Mouse (Mus musculus): ENCODE data around the gene Atp8b4. TPM values are rescaled to one million over a fixed set of nuclear protein-coding genes. Genes with fewer than 3 reads are reported as not detected.
"Not testable (repeated sequence)": the region's sequence is repeated elsewhere in the genome, so short reads cannot be mapped to it uniquely, and the experiment has no call there.

Atp8b4 gene
- total RNA-seq, 2 experiments from 2014 or later = 0.49 to 0.99 TPM

- no peak for DNase-seq
Measured at GRCm38 (mm10) chr2:126495832-126496695, 4.4 kb downstream of the Atp8b4 start.

GRCm38 (mm10) chr2:126495230-126495629 is 5.2 kb downstream of the Atp8b4 start:
- no peak for DNase-seq

- no peak for DNase-seq
Measured at GRCm38 (mm10) chr2:126493306-126493705, 7.2 kb downstream of the Atp8b4 start.

GRCm38 (mm10) chr2:126492713-126493112 is 7.8 kb downstream of the Atp8b4 start:
- DNase-seq = no peak

GRCm38 (mm10) chr2:126491446-126491845 is 9.0 kb downstream of the Atp8b4 start:
- DNase-seq = no peak

- DNase-seq = no peak
Measured at GRCm38 (mm10) chr2:126490573-126490972, 9.9 kb downstream of the Atp8b4 start.

- no peak for DNase-seq
Measured at GRCm38 (mm10) chr2:126485262-126486017, 15.0 kb downstream of the Atp8b4 start.

- DNase-seq = no peak
Measured at GRCm38 (mm10) chr2:126483337-126483736, 17.1 kb downstream of the Atp8b4 start.

- DNase-seq = peak; percentile 12
Measured at GRCm38 (mm10) chr2:126477556-126477955, 22.9 kb downstream of the Atp8b4 start.

GRCm38 (mm10) chr2:126475681-126476410 is 24.6 kb downstream of the Atp8b4 start:
- no peak for DNase-seq

- DNase-seq = no peak
Measured at GRCm38 (mm10) chr2:126474019-126474418, 26.5 kb downstream of the Atp8b4 start.

- no peak for DNase-seq
Measured at GRCm38 (mm10) chr2:126472836-126473235, 27.6 kb downstream of the Atp8b4 start.

GRCm38 (mm10) chr2:126467790-126468189 is 32.7 kb downstream of the Atp8b4 start:
- no peak for DNase-seq

- DNase-seq = no peak
Measured at GRCm38 (mm10) chr2:126466391-126467134, 33.9 kb downstream of the Atp8b4 start.

- DNase-seq = no peak
Measured at GRCm38 (mm10) chr2:126458661-126459060, 41.8 kb downstream of the Atp8b4 start.

- not testable (repeated sequence) for DNase-seq
Measured at GRCm38 (mm10) chr2:126457759-126458158, 42.7 kb downstream of the Atp8b4 start.

GRCm38 (mm10) chr2:126450937-126451302 is 49.6 kb downstream of the Atp8b4 start:
- DNase-seq = no peak

GRCm38 (mm10) chr2:126450210-126450936 is 50.1 kb downstream of the Atp8b4 start:
- DNase-seq = peak; percentile 51

- DNase-seq = no peak
Measured at GRCm38 (mm10) chr2:126445039-126445438, 55.4 kb downstream of the Atp8b4 start.

- no peak for DNase-seq
Measured at GRCm38 (mm10) chr2:126441586-126441985, 58.9 kb downstream of the Atp8b4 start.

- no peak for DNase-seq
Measured at GRCm38 (mm10) chr2:126434712-126435111, 65.8 kb downstream of the Atp8b4 start.

All from gastrocnemius, postnatal 10 days (tissue).